Mouse (Mus musculus) C2C12 (cell line): ENCODE measurements around the gene Nhsl2. TPM values are rescaled to one million over a fixed set of nuclear protein-coding genes. Genes with fewer than 3 reads are reported as not detected.
A peak's percentile ranks its signal among the peaks of the same experiment; 100 is the strongest.

ENCODE experiments used
- H3K27me3 ChIP-seq: one replicate; pipeline ENCODE4 v1.6.1; 2011; ENCODE audit not compliant: control insufficient read depth, insufficient read depth, insufficient read length
- H3K36me3 ChIP-seq: one replicate; pipeline ENCODE4 v1.6.1; 2011; ENCODE audit not compliant: control insufficient read depth, insufficient read depth
- H3K4me3 ChIP-seq: one replicate; pipeline ENCODE4 v1.5.1; 2011; ENCODE audit warnings: mild to moderate bottlenecking, control low read depth; ENCODE audit not compliant: poor library complexity, insufficient read depth, severe bottlenecking
- H3K79me2 ChIP-seq: one replicate; pipeline ENCODE4 v1.6.1; 2011; ENCODE audit not compliant: control insufficient read depth, insufficient read depth
- H3K79me3 ChIP-seq: one replicate; pipeline ENCODE4 v1.6.1; 2011; ENCODE audit warnings: low read depth, control low read depth
- H3ac ChIP-seq: one replicate; pipeline ENCODE3; 2011; ENCODE audit warnings: low read depth; ENCODE audit not compliant: control insufficient read depth, insufficient read length
- CEBPB ChIP-seq: IDR thresholded peaks from one replicate; pipeline ENCODE4 v1.6.1; 2011; ENCODE audit warnings: low read depth, mild to moderate bottlenecking, control low read depth, moderate library complexity
- CTCF ChIP-seq: IDR thresholded peaks from one replicate; pipeline ENCODE4 v1.5.1; 2011; ENCODE audit not compliant: control insufficient read depth, insufficient read depth, insufficient read length
- FOSL1 ChIP-seq: IDR thresholded peaks from one replicate; pipeline ENCODE4 v1.8.0; 2011; ENCODE audit warnings: mild to moderate bottlenecking, low read length; ENCODE audit not compliant: poor library complexity, insufficient read depth, severe bottlenecking
- MAX ChIP-seq: IDR thresholded peaks from one replicate; pipeline ENCODE4 v1.6.1; 2011; ENCODE audit warnings: mild to moderate bottlenecking, control low read depth
- MYOD1 ChIP-seq: IDR thresholded peaks from one replicate; pipeline ENCODE4 v1.6.1; 2011; ENCODE audit warnings: low read depth; ENCODE audit not compliant: control insufficient read depth, insufficient read length
- MYOG ChIP-seq: IDR thresholded peaks from one replicate; pipeline ENCODE4 v1.6.1; 2011; ENCODE audit not compliant: control insufficient read depth, insufficient read length; ENCODE audit errors: extremely low read depth
- USF1 ChIP-seq: IDR thresholded peaks from one replicate; pipeline ENCODE4 v1.6.1; 2011; ENCODE audit warnings: low read depth, mild to moderate bottlenecking, control low read depth, moderate library complexity
- microRNA-seq: library from miRNA; unstranded; fragments of <30 nt; microRNA quantifications from one replicate; pipeline ENCODE4, GENCODE M21; 2019; ENCODE audit warnings: borderline microRNAs expressed
- polyA plus RNA-seq: library from polyadenylated mRNA; unstranded; fragments of >200 nt; fragmentation: generic; extraction: Trizol; gene quantifications from one replicate; pipeline ENCODE4 v1.2.1, GENCODE M21; 2012; ENCODE audit warnings: missing spikeins

Gene Nhsl2
- polyA plus RNA-seq, 1 experiment, result 0.26 TPM

GRCm38 (mm10) chrX:102119042-102119864 lies 270.1 kb downstream of the Nhsl2 start, which contains the start of gene Pin4:
Pin4 (plus strand) TSS chrX:102119447.
- no peaks in the 10 kb centered on the region for H3K27me3 ChIP-seq

DNA sequence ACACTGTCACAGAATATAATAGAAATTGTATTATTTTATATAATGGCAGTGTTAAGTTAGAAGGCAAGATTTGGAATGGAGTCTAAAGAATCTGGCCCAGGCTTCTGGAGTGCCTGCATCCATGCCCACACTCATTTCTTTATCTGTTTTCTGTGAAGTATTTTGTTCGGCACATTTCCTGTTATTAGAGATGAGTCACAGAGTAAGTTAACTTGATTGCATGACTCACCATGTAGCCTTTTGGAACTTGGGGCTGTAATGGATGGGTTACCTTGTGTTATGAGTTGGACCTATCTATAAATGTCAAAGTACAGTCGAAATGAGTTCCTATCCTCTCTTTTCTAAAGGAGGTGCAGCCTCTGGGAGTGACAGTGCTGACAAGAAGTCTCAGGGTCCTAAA lies 272.1 kb downstream of the Nhsl2 start:
- Histone ChIP-seq H3ac (no peak overlapping the region), H3K27me3 (no peaks in the 10 kb centered on the region), H3K79me3 (peaks cover 21% of the 10 kb centered on the region), H3K4me3 (no peak overlapping the region), H3K36me3 (peaks cover 18% of the 10 kb centered on the region), H3K79me2 (peaks cover 15% of the 10 kb centered on the region)
- TF ChIP-seq FOSL1, result no peak
- no peak for TF ChIP-seq MYOG
- no peak for TF ChIP-seq CEBPB
- TF ChIP-seq MAX, result no peak
- TF ChIP-seq USF1, result no peak
- no peak for TF ChIP-seq MYOD1
- TF ChIP-seq CTCF, result no peak

More at GRCm38 (mm10) chrX:102119042-102119864, 270.1 kb downstream of the Nhsl2 start, which contains the start of gene Pin4:
- TF ChIP-seq CTCF (no peak), FOSL1 (no peak), MYOG (no peak), USF1 (no peak), CEBPB (no peak), MYOD1 (no peak), MAX (peak; percentile 98)
- H3K4me3 ChIP-seq, result peak within 1 kb of the TSS; percentile 51
- peak within 1 kb of the TSS; percentile 98 for H3ac ChIP-seq
- peaks cover 21% of the 10 kb centered on the region for H3K79me3 ChIP-seq
- H3K36me3 ChIP-seq, result peaks cover 10% of the 10 kb centered on the region
- H3K79me2 ChIP-seq, result peaks cover 15% of the 10 kb centered on the region

GRCm38 (mm10) chrX:102141157-102141556 lies 292.0 kb downstream of the Nhsl2 start:
- Histone ChIP-seq H3K79me3 (no peaks in the 10 kb centered on the region), H3K27me3 (no peaks in the 10 kb centered on the region), H3K4me3 (no peak overlapping the region), H3ac (no peak overlapping the region), H3K36me3 (peaks cover 20% of the 10 kb centered on the region), H3K79me2 (no peaks in the 10 kb centered on the region)
- TF ChIP-seq CEBPB, result no peak
- no peak for TF ChIP-seq MYOD1
- no peak for TF ChIP-seq CTCF
- TF ChIP-seq USF1, result no peak
- no peak for TF ChIP-seq MYOG
- no peak for TF ChIP-seq MAX
- no peak for TF ChIP-seq FOSL1

Small RNA genes lying within 50 kb of the gene (microRNA-seq; reads per million reads assigned to microRNA genes)
- gene Gm27843, result not detected

Other genes starting within 250 kb of the Nhsl2 start
- 14.2 TPM for gene Ogt, start 209.3 kb upstream of the Nhsl2 start, polyA plus RNA-seq
- gene Cxcr3, start 115.1 kb upstream of the Nhsl2 start, polyA plus RNA-seq, result not detected
- gene Gm4779, start 55.0 kb upstream of the Nhsl2 start, polyA plus RNA-seq, result not detected
- not detected for gene 8030474K03Rik, start 54.7 kb upstream of the Nhsl2 start, polyA plus RNA-seq
- 0.15 TPM for gene Rtl5, start 221.9 kb downstream of the Nhsl2 start, polyA plus RNA-seq